Mouse (Mus musculus) regulatory T cell (primary cell): ENCODE measurements at regions not wholly inside any gene's neighbourhood (a gene's known extent, or its start where the extent isn't known, plus 50 kb on each side); places are given as distances from the start of the nearest gene placed in this dataset.

Source experiments
- in situ Hi-C: fragments of 300-600 bp; cut with MboI, MseI; formaldehyde crosslinking; loops from one replicate; pipeline ENCODE4 v1.15.1; 2025; ENCODE audit warnings: high pct_unique_total_duplicates

DNA sequence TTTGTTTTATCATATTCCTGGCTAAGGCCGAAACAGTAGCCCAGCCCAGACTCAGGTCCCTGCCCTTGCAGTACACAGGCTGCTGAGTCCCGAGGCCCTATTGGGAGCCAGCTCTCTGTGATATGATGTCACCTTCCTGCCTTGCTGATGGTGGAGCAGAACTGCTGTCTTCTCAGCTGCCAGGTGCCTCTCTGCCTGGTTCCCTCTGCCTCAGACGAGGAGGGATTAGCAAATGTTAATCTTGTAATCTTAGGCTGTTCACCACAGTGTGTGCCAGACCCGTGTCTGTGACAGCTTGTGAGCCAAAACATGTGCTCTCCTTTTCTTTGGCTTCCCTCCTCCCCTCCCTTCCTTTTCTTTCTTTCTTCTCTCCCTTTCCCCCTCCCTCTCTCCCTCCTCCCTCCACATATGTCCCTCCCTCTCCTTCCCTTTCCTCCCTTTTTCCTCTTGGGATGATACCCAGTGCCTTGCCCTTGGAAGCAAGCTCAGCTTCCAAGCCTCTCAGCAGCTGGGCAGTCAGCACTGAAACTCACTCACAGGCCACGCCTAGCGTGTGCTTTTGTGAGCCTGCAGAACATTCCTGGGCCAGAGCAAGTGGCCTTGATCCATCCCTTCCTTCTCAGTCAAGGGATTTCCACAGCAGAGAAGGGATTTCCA is 126.6 kb upstream of the Eef2kmt start:
- in situ Hi-C loops, result no loop called here

DNA sequence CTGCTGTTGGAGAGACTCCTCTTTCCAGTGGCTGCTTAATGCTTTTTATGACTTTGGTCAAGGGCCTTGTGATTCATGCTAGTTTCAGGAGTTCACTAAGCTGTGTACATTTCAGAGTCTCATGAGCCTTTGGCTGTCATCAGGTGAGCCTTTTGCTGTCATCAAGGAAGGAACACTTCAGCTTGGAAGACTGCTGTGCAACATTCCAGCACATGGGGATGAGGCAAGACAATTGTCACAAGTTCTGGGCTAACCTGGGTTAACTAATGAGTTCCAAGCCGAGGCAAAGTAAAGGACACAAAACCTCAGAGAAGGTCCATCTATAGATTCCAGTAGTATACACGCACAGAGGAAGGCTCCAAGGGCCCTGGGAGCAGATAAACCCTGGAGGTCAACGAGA is 124.8 kb upstream of the Eef2kmt start:
- in situ Hi-C loops, result no loop called here

DNA sequence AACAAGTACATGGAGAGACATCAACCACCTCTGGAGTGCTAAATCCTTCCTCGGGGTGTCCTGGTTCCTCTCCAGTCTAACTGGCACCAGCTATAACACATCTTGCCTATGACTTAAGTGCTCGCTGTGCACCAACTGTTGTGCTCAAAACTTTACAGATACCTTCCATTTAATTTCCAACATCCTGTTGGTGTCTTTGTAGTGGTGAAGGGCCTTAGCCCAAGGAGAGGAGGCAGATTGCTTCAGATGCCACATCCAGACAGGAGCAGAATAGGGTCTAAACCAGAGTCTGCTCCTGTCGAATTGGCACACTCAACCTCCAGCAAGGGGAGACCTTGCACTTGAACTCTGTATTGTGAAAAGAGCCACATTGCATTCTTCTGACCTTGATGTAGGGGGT is 121.2 kb upstream of the Eef2kmt start:
- in situ Hi-C loops, result no loop called here

- in situ Hi-C loops, result loop anchor here (5.0 kb wide), 1 partner anchor 37 kb away; no protein-coding TSS in a partner anchor
Observed at GRCm38 (mm10) chr16:5374818-5375605, 119.2 kb upstream of the Eef2kmt start.

- in situ Hi-C loops, result loop anchor here (5.0 kb wide), 1 partner anchor 41 kb away; no protein-coding TSS in a partner anchor
Observed at GRCm38 (mm10) chr16:5371175-5371893, 115.6 kb upstream of the Eef2kmt start.

GRCm38 (mm10) chr16:5370496-5370895 is 114.7 kb upstream of the Eef2kmt start:
- in situ Hi-C loops, result loop anchor here (5.0 kb wide), 1 partner anchor 42 kb away; no protein-coding TSS in a partner anchor

DNA sequence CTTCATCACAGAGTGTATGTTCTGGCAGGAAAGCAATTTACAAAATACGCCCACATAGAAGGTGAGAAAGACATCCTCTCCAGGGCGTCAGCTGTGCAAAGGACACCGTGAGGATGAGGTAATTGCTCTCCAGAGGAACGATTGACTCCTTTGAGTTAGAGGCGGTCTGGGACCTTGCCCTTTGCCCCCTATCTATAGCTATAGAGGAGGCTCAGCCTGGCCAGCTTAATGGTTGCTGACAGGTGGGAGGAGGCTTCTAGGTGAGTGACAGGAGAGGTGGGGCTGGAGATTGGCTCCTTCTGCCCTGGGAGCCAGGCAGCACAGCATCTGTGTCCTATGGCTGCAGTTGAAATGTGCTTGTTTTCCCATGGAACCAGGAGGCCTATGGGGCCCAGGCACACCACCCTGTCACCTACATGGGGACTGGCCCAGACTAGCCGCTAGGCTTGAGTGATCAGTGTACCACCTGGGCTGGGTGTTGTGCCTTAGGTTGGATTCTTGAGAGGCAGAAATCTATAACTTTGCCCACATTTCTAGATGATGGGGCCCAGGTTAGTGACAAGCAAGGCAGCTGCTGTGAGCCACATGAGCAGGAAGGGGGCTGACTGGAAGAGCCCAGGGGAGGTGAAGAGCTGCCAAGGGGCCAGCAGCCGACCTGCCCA is 113.2 kb upstream of the Eef2kmt start:
- in situ Hi-C loops, result no loop called here

GRCm38 (mm10) chr16:5368357-5368756 is 112.6 kb upstream of the Eef2kmt start:
- in situ Hi-C loops, result no loop called here

- in situ Hi-C loops, result no loop called here
Observed at GRCm38 (mm10) chr16:5367581-5368119, 111.9 kb upstream of the Eef2kmt start.

GRCm38 (mm10) chr16:5366021-5366420 is 110.2 kb upstream of the Eef2kmt start:
- in situ Hi-C loops, result no loop called here

- in situ Hi-C loops, result no loop called here
Observed at GRCm38 (mm10) chr16:5363007-5363570, 107.3 kb upstream of the Eef2kmt start.

- in situ Hi-C loops, result no loop called here
Observed at GRCm38 (mm10) chr16:5359193-5359592, 103.4 kb upstream of the Eef2kmt start.

DNA sequence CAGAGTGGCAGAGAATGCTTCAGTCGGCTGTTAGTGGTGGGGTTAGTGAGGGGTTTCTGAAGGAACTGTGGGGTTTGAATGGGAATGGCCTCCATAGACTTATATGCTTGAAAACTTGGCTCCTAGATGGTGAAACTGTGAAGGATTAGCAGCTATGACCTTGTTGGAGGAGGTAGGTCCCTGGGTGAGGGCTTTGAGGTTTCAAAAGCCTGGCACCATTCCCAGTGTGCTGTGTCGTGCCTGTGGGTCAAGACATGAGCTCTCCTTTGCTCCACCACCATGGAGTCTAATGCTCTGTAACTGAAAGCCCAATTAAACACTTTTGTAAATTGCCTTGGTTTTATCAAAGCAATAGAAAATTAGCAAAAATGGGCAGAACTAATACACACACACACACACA is 98.1 kb upstream of the Eef2kmt start:
- in situ Hi-C loops, result no loop called here

GRCm38 (mm10) chr16:5351890-5352571 is 96.2 kb upstream of the Eef2kmt start:
- in situ Hi-C loops, result no loop called here

GRCm38 (mm10) chr16:5347151-5347550 is 91.4 kb upstream of the Eef2kmt start:
- in situ Hi-C loops, result no loop called here

DNA sequence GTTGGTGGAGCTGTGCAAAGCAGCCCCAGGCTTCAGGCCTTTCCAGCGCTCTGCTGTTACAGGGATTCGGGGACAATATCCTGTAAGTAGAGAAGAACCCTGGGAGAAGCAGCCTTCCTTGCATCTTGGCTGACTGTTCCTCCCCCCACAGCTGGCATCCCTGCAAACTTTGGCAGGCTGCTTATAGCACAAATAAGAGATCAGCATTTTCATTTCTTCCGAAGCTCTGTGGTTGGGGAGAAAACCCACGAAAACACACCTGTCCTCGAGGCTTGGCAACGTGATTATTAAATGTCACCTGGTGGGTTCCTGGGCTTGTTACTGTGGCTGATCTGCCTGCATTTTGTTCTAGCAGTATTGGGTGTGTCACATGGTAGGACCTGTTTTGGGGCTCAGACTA is 86.5 kb upstream of the Eef2kmt start:
- in situ Hi-C loops, result no loop called here

GRCm38 (mm10) chr16:5316271-5316670 is 60.5 kb upstream of the Eef2kmt start:
- in situ Hi-C loops, result loop anchor here (25.0 kb wide), 1 partner anchor 1171 kb away; no protein-coding TSS in a partner anchor

DNA sequence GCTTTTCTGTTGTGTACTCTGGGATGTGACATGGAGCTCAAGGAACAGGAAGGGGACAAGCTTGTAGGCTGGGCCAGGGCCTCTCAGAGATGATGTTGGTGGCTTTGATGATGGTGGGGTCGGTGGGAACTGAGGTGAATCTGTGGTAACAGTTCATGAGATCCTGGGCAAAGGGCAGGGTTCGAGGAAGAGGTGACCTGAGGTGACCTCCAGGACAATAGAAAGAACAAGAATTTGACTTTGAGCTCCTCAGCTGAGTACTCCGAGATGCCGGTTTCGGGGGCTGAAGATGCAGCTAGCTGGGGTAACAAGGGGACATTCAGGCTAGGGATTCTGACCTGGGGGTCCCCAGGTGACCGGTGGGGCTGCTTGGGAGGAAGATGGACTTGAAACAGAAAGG is 57.5 kb upstream of the Eef2kmt start:
- in situ Hi-C loops, result loop anchor here (25.0 kb wide), 1 partner anchor 1174 kb away; no protein-coding TSS in a partner anchor

DNA sequence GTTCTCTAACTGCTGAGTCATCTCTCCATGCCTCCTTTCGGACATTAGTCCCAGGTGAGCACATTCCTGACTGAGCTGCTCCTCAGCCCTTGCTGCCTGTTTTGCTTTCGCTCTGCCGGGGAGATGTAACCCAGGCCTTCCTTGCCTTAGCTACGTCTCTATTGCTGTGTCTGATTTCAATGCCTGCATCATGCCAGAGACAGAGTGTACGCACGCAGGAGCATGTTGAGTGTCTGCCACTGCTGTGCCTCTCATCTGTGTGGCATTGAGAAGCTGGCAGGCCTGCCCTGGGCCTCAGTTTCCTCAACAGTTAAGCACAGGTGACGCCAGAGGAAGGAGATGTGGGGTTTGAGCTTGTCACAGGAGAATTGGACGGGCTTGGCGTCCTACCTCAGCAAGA is 55.7 kb upstream of the Eef2kmt start:
- in situ Hi-C loops, result loop anchor here (25.0 kb wide), 1 partner anchor 1176 kb away; no protein-coding TSS in a partner anchor

DNA sequence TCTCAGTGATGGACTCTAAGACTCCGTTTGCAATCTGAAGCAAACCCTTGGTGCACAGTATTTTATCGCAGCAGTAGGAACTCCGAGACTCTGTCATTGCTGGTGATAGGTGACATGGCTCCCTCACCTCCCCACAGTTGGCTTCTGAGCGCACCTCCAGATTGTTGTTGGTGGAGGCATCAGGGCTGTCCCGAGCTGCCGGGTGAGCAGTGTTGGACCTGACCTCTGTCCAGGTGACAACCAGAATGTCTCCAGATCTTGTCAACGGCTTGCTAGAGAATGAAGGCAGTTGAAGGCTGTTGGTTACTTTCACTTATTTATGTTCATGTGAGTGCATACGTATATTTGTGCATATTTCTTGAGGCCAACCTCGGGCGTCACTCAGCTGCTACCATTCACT is 55.0 kb upstream of the Eef2kmt start:
- in situ Hi-C loops, result loop anchor here (25.0 kb wide), 1 partner anchor 1177 kb away; no protein-coding TSS in a partner anchor
